Mouse (Mus musculus) heart, adult 2 months (tissue): ENCODE results near the gene Kirrel3. TPM values are rescaled to one million over a fixed set of nuclear protein-coding genes. Genes with fewer than 3 reads are reported as not detected.

Source experiments
- DNase-seq, 2 experiments: peaks; one replicate each; pipeline ENCODE4 v3.0.0; 2021
- H3K27ac ChIP-seq: fragments of 200-600 bp; 2 replicates; pipeline ENCODE4 v1.8.1; 2022
- H3K27me3 ChIP-seq: fragments of 200-500 bp; 2 replicates; pipeline ENCODE4 v1.6.1; 2012; ENCODE audit warnings: mild to moderate bottlenecking, low read length, inconsistent platforms, mixed read lengths; ENCODE audit not compliant: control insufficient read depth, insufficient read depth
- H3K36me3 ChIP-seq: fragments of 200-500 bp; 2 replicates; pipeline ENCODE4 v1.6.1; 2012; ENCODE audit warnings: low read length, inconsistent platforms; ENCODE audit not compliant: control insufficient read depth, insufficient read depth
- H3K4me1 ChIP-seq: fragments of 200-500 bp; 2 replicates; pipeline ENCODE4 v1.6.1; 2011; ENCODE audit warnings: low read length; ENCODE audit not compliant: control insufficient read depth, insufficient read depth
- H3K4me3 ChIP-seq: fragments of 200-600 bp; 2 replicates; pipeline ENCODE4 v1.8.1; 2022
- H3K79me2 ChIP-seq: fragments of 200-500 bp; replicated peaks from 2 replicates; pipeline ENCODE4 v1.6.1; 2012; ENCODE audit warnings: mild to moderate bottlenecking, inconsistent platforms, low read length, moderate library complexity, mixed read lengths; ENCODE audit not compliant: control insufficient read depth, insufficient read depth
- H3K9ac ChIP-seq: fragments of 200-500 bp; 2 replicates; pipeline ENCODE4 v1.6.1; 2012; ENCODE audit warnings: low read depth, mild to moderate bottlenecking, control low read depth, inconsistent platforms, low read length, mixed read lengths
- CTCF ChIP-seq: fragments of 200-600 bp; IDR thresholded peaks from 2 replicates; pipeline ENCODE4 v1.8.1; 2022; ENCODE audit warnings: antibody characterized with exemption, mild to moderate bottlenecking, moderate library complexity
- EP300 ChIP-seq: fragments of 200-500 bp; IDR thresholded peaks from 2 replicates; pipeline ENCODE4 v1.6.1; 2011; ENCODE audit warnings: low read depth, low read length, control low read depth; ENCODE audit not compliant: insufficient read depth
- POLR2A ChIP-seq: fragments of 200-500 bp; IDR thresholded peaks from 2 replicates; pipeline ENCODE4 v1.6.1; 2011; ENCODE audit warnings: mild to moderate bottlenecking, low read depth, low read length, control low read depth; ENCODE audit not compliant: insufficient read depth
- WGBS: fragments of 180-500 bp; shearing (Covaris S2); methylation state at CpG from one replicate; pipeline ENCODE4 v1.1.7; 2018; 5-methylcytosine and 5-hydroxymethylcytosine counted together
- intact Hi-C: fragments of 180-260 bp; cut with DNase I; formaldehyde crosslinking; loops from one replicate; pipeline ENCODE4 v1.15.1; 2025
- polyA plus RNA-seq: library from polyadenylated mRNA; depleted of rRNA; stranded (reverse); fragments of >200 nt; gene quantifications from 2 replicates; pipeline ENCODE4 v1.2.3, GENCODE M21; 2012
- total RNA-seq, 2 experiments: library from RNA; stranded (reverse); gene quantifications; 2 replicates each; pipeline ENCODE4 v1.2.3; 2021

Gene Kirrel3
- total and polyA plus RNA-seq, 3 experiments: 0.18 to 0.59 (median 0.57) TPM

DNA sequence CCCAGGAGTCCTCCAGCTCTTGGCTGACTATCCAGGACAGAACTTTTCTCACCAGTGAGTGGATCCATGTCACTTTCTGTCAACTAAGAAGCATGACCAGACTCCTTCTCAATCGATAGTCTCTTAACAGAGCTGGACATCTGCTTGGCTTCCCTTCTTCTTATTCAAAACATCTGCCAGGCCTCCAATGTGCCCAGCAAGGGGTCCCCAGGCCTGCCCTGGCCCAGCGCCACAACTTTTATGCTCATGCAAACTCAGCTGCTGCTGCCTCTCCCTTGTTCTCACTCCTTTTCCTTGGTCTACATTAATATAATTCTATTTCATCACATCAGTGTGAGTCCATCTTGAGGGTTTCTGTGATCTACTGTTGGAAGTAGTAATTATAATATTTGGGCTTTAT lies 122.3 kb downstream of the Kirrel3 start:
- Histone ChIP-seq H3K4me1 (no peaks in the 10 kb centered on the region), H3K4me3 (no peak overlapping the region), H3K36me3 (no peaks in the 10 kb centered on the region), H3K9ac (no peak overlapping the region), H3K79me2 (no peaks in the 10 kb centered on the region), H3K27ac (no peak overlapping the region), H3K27me3 (no peaks in the 10 kb centered on the region)
- intact Hi-C loops: no loop called here
- TF ChIP-seq CTCF: no peak
- WGBS: 65% methylated on average over 2 of the region's 2 CpGs
- DNase-seq: no peak

DNA sequence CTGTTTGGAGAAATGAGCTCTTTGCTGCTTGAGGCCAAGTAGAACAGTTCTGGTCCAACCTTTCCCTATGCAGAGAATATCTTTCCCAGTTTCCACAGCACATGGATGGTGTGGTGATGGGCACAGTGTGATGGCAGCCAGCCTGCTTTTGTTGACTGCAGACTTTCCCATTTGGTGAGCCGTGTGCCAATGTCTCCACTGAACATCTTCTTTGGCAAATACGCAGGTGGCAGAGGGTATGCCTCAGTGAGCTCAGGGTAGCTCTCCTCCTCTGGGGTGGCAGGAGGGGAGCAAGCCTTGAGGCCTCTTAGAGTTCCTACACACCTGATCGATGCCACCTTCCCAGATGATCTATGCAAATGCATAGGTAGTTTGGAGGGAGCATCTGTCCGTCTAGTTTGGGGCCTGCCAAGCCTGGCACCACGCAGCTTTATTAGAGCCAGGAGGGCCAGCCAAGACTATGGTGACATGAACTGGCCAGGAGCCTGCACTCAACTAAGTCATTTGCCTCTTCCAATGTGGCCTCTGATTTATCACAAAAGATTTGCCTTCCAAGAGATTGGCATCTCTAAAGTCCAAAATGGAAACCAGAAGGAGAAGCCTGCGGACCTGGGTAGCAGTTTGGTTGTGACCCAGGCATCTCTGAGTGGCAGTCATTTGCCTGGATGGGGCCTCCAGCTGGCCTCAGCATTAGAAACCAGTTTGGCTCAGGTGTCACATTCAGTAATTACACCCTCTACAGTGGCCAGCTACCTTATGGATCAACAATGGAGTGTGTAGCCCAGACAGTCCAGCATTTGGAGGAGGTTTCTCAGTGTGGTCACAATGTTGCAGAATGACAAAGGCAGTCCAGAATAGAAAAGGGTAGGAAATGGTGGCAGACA lies 127.4 kb downstream of the Kirrel3 start:
- no peak overlapping the region for H3K4me3 ChIP-seq
- DNase-seq: peak in 1 of 2 experiments; percentile 9
- H3K27ac ChIP-seq: no peak overlapping the region
- TF ChIP-seq EP300 (no peak), CTCF (no peak), POLR2A (no peak)
- no peaks in the 10 kb centered on the region for H3K4me1 ChIP-seq
- no peaks in the 10 kb centered on the region for H3K79me2 ChIP-seq
- WGBS: 73% methylated on average over 6 of the region's 6 CpGs
- no peaks in the 10 kb centered on the region for H3K27me3 ChIP-seq
- intact Hi-C loops: no loop called here
- no peak overlapping the region for H3K9ac ChIP-seq
- H3K36me3 ChIP-seq: no peaks in the 10 kb centered on the region

DNA sequence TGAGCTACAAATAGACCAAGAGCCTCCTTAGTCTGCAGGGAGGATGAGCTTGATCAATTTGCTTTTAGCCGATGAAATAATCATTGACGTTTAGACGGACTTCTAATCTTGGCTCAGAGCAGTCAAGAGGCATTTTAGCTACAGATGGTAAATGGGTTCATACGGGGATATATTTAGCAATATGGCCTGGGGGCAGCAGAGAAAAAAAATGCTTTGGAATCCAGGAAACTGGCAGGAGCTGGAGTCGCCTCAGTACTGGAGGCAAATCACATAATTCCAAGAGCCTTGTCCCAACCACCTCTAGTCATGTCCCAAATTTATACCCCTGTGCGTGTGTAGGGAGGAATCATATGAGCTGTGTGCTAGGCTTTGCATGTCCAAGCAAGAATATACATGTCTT lies 132.4 kb downstream of the Kirrel3 start:
- no peak for DNase-seq
- 50% methylated on average over 6 of the region's 6 CpGs for WGBS
- no peak overlapping the region for H3K27ac ChIP-seq
- H3K4me1 ChIP-seq: no peaks in the 10 kb centered on the region
- no peak overlapping the region for H3K4me3 ChIP-seq
- H3K79me2 ChIP-seq: no peaks in the 10 kb centered on the region
- TF ChIP-seq POLR2A: no peak
- TF ChIP-seq CTCF: no peak
- TF ChIP-seq EP300: no peak
- H3K9ac ChIP-seq: no peak overlapping the region
- no peaks in the 10 kb centered on the region for H3K27me3 ChIP-seq
- no peaks in the 10 kb centered on the region for H3K36me3 ChIP-seq
- intact Hi-C loops: no loop called here

DNA sequence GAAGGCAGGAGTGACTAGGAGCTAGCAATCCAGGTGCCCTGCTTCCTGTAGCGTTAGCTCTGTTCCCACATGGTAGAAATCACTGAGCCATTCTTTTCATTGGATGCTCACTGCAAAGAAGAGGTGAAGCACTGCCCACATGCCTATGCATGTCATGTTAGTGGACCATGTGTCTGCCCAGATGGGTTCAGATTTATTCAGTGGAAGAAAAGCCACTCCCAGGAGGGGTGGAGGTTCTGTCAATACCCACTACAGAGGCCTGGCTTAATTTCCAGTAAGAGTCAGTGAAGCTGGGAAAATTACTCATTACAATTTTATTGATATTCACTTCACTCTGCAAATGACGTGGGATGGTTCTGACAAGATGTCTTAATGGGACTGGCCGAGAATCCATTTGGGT lies 134.2 kb downstream of the Kirrel3 start:
- no peak overlapping the region for H3K27ac ChIP-seq
- H3K36me3 ChIP-seq: no peaks in the 10 kb centered on the region
- 86% methylated on average over 3 of the region's 3 CpGs for WGBS
- no peak for DNase-seq
- TF ChIP-seq POLR2A: no peak
- TF ChIP-seq CTCF: no peak
- no peak for TF ChIP-seq EP300
- intact Hi-C loops: no loop called here
- H3K4me3 ChIP-seq: no peak overlapping the region
- H3K4me1 ChIP-seq: no peaks in the 10 kb centered on the region
- H3K79me2 ChIP-seq: no peaks in the 10 kb centered on the region
- H3K9ac ChIP-seq: no peak overlapping the region
- no peaks in the 10 kb centered on the region for H3K27me3 ChIP-seq

DNA sequence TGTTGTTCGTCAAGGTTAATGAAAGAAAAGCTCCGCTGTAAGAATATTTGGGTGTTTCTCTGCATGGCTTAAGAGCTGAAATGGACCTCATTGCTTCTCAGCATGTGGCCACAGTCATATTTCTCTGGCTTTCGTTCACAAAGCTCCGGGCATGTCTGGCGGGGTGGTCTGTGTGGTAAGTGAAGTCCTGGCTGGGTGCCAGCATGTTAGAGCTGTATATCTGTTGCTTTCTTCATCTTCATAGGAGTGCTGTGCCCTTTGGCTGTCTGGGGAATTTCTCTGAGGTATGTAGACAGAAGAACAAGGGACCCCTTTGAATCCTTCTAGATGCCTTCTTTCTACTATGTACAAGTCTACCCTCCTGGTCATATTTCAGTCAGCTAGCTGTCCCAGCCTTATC lies 137.8 kb downstream of the Kirrel3 start:
- H3K27me3 ChIP-seq: no peaks in the 10 kb centered on the region
- 57% methylated on average over 5 of the region's 5 CpGs for WGBS

DNA sequence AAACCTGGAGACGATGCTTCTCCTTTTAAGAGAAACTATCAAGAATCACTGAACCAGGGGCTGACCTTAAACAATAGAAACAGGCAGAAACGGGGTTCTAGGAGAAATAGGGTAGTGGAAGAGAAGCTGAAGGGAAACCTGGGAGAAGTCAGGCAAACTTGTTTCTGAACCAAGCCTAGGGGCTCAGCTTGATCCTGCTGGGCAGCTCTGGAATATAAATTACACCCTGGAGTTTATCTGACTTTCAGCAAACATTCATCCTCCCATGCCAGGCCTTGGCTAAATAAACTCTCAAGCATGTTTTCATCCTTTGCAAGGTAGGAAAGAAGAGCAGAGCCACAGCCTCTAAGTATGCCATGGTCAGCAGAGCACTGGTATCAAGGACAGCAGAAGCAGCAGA lies 138.3 kb downstream of the Kirrel3 start:
- TF ChIP-seq POLR2A: no peak
- TF ChIP-seq CTCF: no peak
- no peak for TF ChIP-seq EP300
- no peaks in the 10 kb centered on the region for H3K36me3 ChIP-seq
- H3K4me3 ChIP-seq: no peak overlapping the region
- no peaks in the 10 kb centered on the region for H3K4me1 ChIP-seq
- H3K9ac ChIP-seq: no peak overlapping the region
- no peaks in the 10 kb centered on the region for H3K79me2 ChIP-seq
- no peaks in the 10 kb centered on the region for H3K27me3 ChIP-seq
- 46% methylated on average over 2 of the region's 2 CpGs for WGBS
- no peak overlapping the region for H3K27ac ChIP-seq
- intact Hi-C loops: no loop called here
- DNase-seq: no peak

More for the DNA sequence above, 137.8 kb downstream of the Kirrel3 start:
- intact Hi-C loops: no loop called here
- H3K36me3 ChIP-seq: no peaks in the 10 kb centered on the region
- no peak overlapping the region for H3K9ac ChIP-seq
- H3K4me3 ChIP-seq: no peak overlapping the region
- no peak for DNase-seq
- no peaks in the 10 kb centered on the region for H3K79me2 ChIP-seq
- no peak overlapping the region for H3K27ac ChIP-seq
- TF ChIP-seq EP300 (no peak), POLR2A (no peak), CTCF (no peak)
- H3K4me1 ChIP-seq: no peaks in the 10 kb centered on the region
